8 mouse cellular contexts compared by ENCODE assay signal in genomic region chr8:10924526-10925199, GRCm38 (mm10).
DNase-seq lines count a peak whose midpoint lies in the region; ATAC-seq lines count a peak whose summit lies in the region.

No protein-coding gene starts in this region.

- H3K4me3 ChIP-seq in forebrain, embryonic 12.5 days (replicated peaks) = no peak overlapping the region
- peak overlapping the region; percentile 35 for H3K4me3 ChIP-seq in hindbrain, embryonic 10.5 days
- peak overlapping the region; percentile 44 for H3K4me3 ChIP-seq in limb, embryonic 10.5 days
- peak overlapping the region; percentile 37 for H3K4me3 ChIP-seq in midbrain, embryonic 10.5 days
- H3K4me3 ChIP-seq in stomach, embryonic 15.5 days (replicated peaks) = no peak overlapping the region

- no peaks in the 10 kb centered on the region for H3K9me3 ChIP-seq in forebrain, embryonic 12.5 days
- no peaks in the 10 kb centered on the region for H3K9me3 ChIP-seq in hindbrain, embryonic 10.5 days
- H3K9me3 ChIP-seq in limb, embryonic 10.5 days (replicated peaks) = no peaks in the 10 kb centered on the region
- H3K9me3 ChIP-seq in midbrain, embryonic 10.5 days (replicated peaks) = no peaks in the 10 kb centered on the region
- no peaks in the 10 kb centered on the region for H3K9me3 ChIP-seq in stomach, embryonic 15.5 days

- peak overlapping the region; percentile 82 for H3K27ac ChIP-seq in forebrain, embryonic 12.5 days
- peak overlapping the region; percentile 92 for H3K27ac ChIP-seq in hindbrain, embryonic 10.5 days
- peak overlapping the region; percentile 95 for H3K27ac ChIP-seq in limb, embryonic 10.5 days
- H3K27ac ChIP-seq in midbrain, embryonic 10.5 days (replicated peaks) = peak overlapping the region; percentile 90
- H3K27ac ChIP-seq in stomach, embryonic 15.5 days = peak overlapping the region; percentile 86

- H3K36me3 ChIP-seq in forebrain, embryonic 12.5 days (replicated peaks) = no peaks in the 10 kb centered on the region
- H3K36me3 ChIP-seq in hindbrain, embryonic 10.5 days = no peaks in the 10 kb centered on the region
- no peaks in the 10 kb centered on the region for H3K36me3 ChIP-seq in limb, embryonic 10.5 days
- H3K36me3 ChIP-seq in midbrain, embryonic 10.5 days = no peaks in the 10 kb centered on the region
- no peaks in the 10 kb centered on the region for H3K36me3 ChIP-seq in stomach, embryonic 15.5 days

- H3K27me3 ChIP-seq in forebrain, embryonic 12.5 days = peaks cover 32% of the 10 kb centered on the region
- H3K27me3 ChIP-seq in hindbrain, embryonic 10.5 days (ENCODE audit: insufficient read depth, poor library complexity, severe bottlenecking) = peaks cover 35% of the 10 kb centered on the region
- H3K27me3 ChIP-seq in limb, embryonic 10.5 days (ENCODE audit: low read depth, poor library complexity, severe bottlenecking) = peaks cover 14% of the 10 kb centered on the region; the same call in 1 of the 2 replicates
- H3K27me3 ChIP-seq in midbrain, embryonic 10.5 days (ENCODE audit: low read depth, poor library complexity, severe bottlenecking) = peaks cover 47% of the 10 kb centered on the region
- no peaks in the 10 kb centered on the region for H3K27me3 ChIP-seq in stomach, embryonic 15.5 days (replicated peaks)

- DNase-seq in frontal cortex, postnatal 25 days (ENCODE audit: low spot score in 2 of 2) = no peak
- peak; percentile 79 for DNase-seq in hindbrain, embryonic 10.5 days (ENCODE audit: low spot score)
- DNase-seq in limb, embryonic 10.5 days (ENCODE audit: low spot score) = peak; percentile 83
- DNase-seq in midbrain, embryonic 10.5 days (ENCODE audit: low spot score) = peak; percentile 80

- peaks cover 89% of the 10 kb centered on the region for H3K4me1 ChIP-seq in forebrain, embryonic 12.5 days
- peaks cover 90% of the 10 kb centered on the region for H3K4me1 ChIP-seq in hindbrain, embryonic 10.5 days (replicated peaks)
- H3K4me1 ChIP-seq in limb, embryonic 10.5 days = peaks cover 83% of the 10 kb centered on the region
- peaks cover 96% of the 10 kb centered on the region for H3K4me1 ChIP-seq in midbrain, embryonic 10.5 days
- H3K4me1 ChIP-seq in stomach, embryonic 15.5 days = peaks cover 49% of the 10 kb centered on the region

- under 1% methylated on average over 20 of the region's 20 CpGs for WGBS in forebrain, embryonic 12.5 days
- 1% methylated on average over 20 of the region's 20 CpGs for WGBS in hindbrain, embryonic 10.5 days
- under 1% methylated on average over 20 of the region's 20 CpGs for WGBS in limb, embryonic 10.5 days
- WGBS in midbrain, embryonic 10.5 days = under 1% methylated on average over 20 of the region's 20 CpGs
- 7% methylated on average over 20 of the region's 20 CpGs for WGBS in stomach, embryonic 15.5 days

- 0 out of 2 replicates have a peak, but pooled peaks have one; percentile 18 for ATAC-seq in frontal cortex, adult (ENCODE audit: low TSS enrichment)
- peak; percentile 44 for ATAC-seq in activated CD4-positive, CD25-positive, alpha-beta regulatory T cell, adult 4 months
- ATAC-seq in forebrain, embryonic 12.5 days (ENCODE audit: low FRiP score) = peak; percentile 47
- ATAC-seq in stomach, embryonic 15.5 days (ENCODE audit: insufficient read depth, low FRiP score, low read depth) = 0 out of 2 replicates have a peak, but pooled peaks have one; percentile 14

- H3K4me2 ChIP-seq in forebrain, embryonic 12.5 days = peak overlapping the region; percentile 46
- peak overlapping the region; percentile 36 for H3K4me2 ChIP-seq in stomach, embryonic 15.5 days

- no peak overlapping the region for H3K9ac ChIP-seq in forebrain, embryonic 12.5 days
- no peak overlapping the region for H3K9ac ChIP-seq in stomach, embryonic 15.5 days

Comparison
In these comparisons a context has a peak if more than half of its experiments do, and no peak if none do; other contexts are left out.
1. DNase-seq: peak in hindbrain, embryonic 10.5 days (single experiment), limb, embryonic 10.5 days (single experiment) and midbrain, embryonic 10.5 days (single experiment); none in frontal cortex, postnatal 25 days (0 of 2).
2. H3K4me3 ChIP-seq: peak in hindbrain, embryonic 10.5 days (single experiment), limb, embryonic 10.5 days (single experiment) and midbrain, embryonic 10.5 days (single experiment); none in forebrain, embryonic 12.5 days (single experiment) and stomach, embryonic 15.5 days (single experiment).
3. Peak in every context shown above with its lines, with median percentiles within 50 percentile points of each other: ATAC-seq and H3K27ac ChIP-seq.